Mouse (Mus musculus) spleen, adult 2 months (tissue): ENCODE results near the gene Rpl19.

Experiments
- CTCF ChIP-seq: fragments of 200-500 bp; IDR thresholded peaks from 2 replicates; pipeline ENCODE4 v1.5.1; 2011; ENCODE audit warnings: mild to moderate bottlenecking, inconsistent platforms; ENCODE audit not compliant: insufficient read depth, insufficient read length, insufficient replicate concordance; ENCODE audit errors: extremely low read depth
- POLR2A ChIP-seq: fragments of 200-500 bp; IDR thresholded peaks from 2 replicates; pipeline ENCODE4 v1.6.1; 2011; ENCODE audit warnings: low read depth, low read length, inconsistent platforms

DNA sequence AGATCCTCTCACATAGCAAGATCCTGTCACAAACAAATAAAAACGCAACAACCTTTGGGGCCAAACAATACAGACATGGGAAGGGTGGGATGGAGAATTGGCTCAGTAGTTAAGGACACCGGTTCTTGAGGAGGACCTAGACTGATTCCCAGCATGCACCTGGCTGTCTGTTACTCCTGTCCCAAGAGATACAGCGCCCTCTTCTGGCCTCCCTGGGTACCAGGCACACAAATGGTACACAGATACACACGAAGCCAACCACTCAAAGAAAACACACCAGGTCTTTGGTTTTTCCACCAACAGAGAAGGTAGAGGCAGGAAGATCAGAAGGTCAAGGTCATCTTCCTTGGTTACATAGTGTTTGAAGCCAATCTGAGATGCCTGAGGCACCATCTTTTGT is 19.1 kb downstream of the Rpl19 start:
- TF ChIP-seq POLR2A (no peak), CTCF (no peak)
